14 mouse cellular contexts compared by ENCODE assay signal in genomic region chr1:133701824-133702223, GRCm38 (mm10). TPM values are rescaled to one million over a fixed set of nuclear protein-coding genes. Genes with fewer than 3 reads are reported as not detected.
DNase-seq lines count a peak whose midpoint lies in the region; ATAC-seq and TF ChIP-seq lines count a peak whose summit lies in the region.
"Not testable (repeated sequence)": the region's sequence is repeated elsewhere in the genome, so short reads cannot be mapped to it uniquely, and the experiment has no call there.
"Had no signal": no experiment of that assay in that cellular context is flagged by ENCODE, and none has a peak within 500 bp of the region (broad histone marks: within the 10 kb centered on the region; RNA-seq: fewer than 3 reads in every experiment).

No protein-coding gene starts in this region.

- ATAC-seq in forebrain, postnatal 0 days; stomach, postnatal 0 days (ENCODE audit: low FRiP score, low TSS enrichment): not testable (repeated sequence)

- peak; percentile 38 for TF ChIP-seq CTCF in ES-Bruce4 (IDR thresholded peaks at IDR 0.05; ENCODE audit: low read depth, low read length)
- 0 out of 2 replicates have a peak, but pooled peaks have one; percentile 18 for TF ChIP-seq CTCF in bone marrow, adult 2 months (IDR thresholded peaks at IDR 0.05; ENCODE audit: control insufficient read depth, insufficient read depth, low read length)
- TF ChIP-seq CTCF in forebrain, postnatal 0 days (IDR thresholded peaks at IDR 0.05; ENCODE audit: low read depth) = peak; percentile 47
- peak; percentile 39 for TF ChIP-seq CTCF in kidney, adult 2 months (conservative IDR thresholded peaks at IDR 0.05; ENCODE audit: insufficient read depth, insufficient read length, low read depth, low read length)
- TF ChIP-seq CTCF in liver, adult 2 months (IDR thresholded peaks at IDR 0.05; ENCODE audit: low read depth, low read length) = peak; percentile 56
- peak; percentile 70 for TF ChIP-seq CTCF in stomach, postnatal 0 days (IDR thresholded peaks at IDR 0.05; ENCODE audit: low read depth)

- H3K4me2 ChIP-seq in forebrain, postnatal 0 days (ENCODE audit: low read depth); stomach, postnatal 0 days (replicated peaks; ENCODE audit: low read depth): not testable (repeated sequence)

- H3K9ac ChIP-seq in ES-Bruce4 (ENCODE audit: low read depth, poor library complexity, severe bottlenecking); forebrain, postnatal 0 days; liver, adult 2 months (ENCODE audit: low read depth, low read length); stomach, postnatal 0 days (ENCODE audit: low read length): not testable (repeated sequence)

- not testable (repeated sequence) for DNase-seq in forebrain, postnatal 0 days; stomach, postnatal 0 days (ENCODE audit: low spot score)
- DNase-seq in kidney, adult 2 months = peak; percentile 47
- peak; percentile 26 for DNase-seq in liver, adult 2 months (ENCODE audit: extremely low read depth, low read depth, low spot score)
- peak; percentile 74 for DNase-seq in lung, postnatal 36 days

- not testable (repeated sequence) for H3K4me3 ChIP-seq in ES-Bruce4 (ENCODE audit: low read depth, low read length); bone marrow, adult 2 months (replicated peaks; ENCODE audit: control insufficient read depth, low read depth, low read length); forebrain, postnatal 0 days (ENCODE audit: low read depth, low read length); kidney, adult 2 months (ENCODE audit: insufficient read depth, low read depth, low read length); liver, adult 2 months (ENCODE audit: insufficient read depth, low read depth, low read length); stomach, postnatal 0 days (ENCODE audit: low read depth, low read length)

- 44% methylated on average over 1 of the region's 2 CpGs for WGBS in bone marrow, adult 2 months
- WGBS in forebrain, postnatal 0 days = 8% methylated on average over 1 of the region's 2 CpGs
- 33% methylated on average over 1 of the region's 2 CpGs for WGBS in kidney, adult 2 months
- WGBS in liver, adult 2 months = 44% methylated on average over 1 of the region's 2 CpGs
- WGBS in stomach, postnatal 0 days = 9% methylated on average over 2 of the region's 2 CpGs

- H3K27me3 ChIP-seq in ES-Bruce4 (ENCODE audit: control insufficient read depth, insufficient read depth, low read length, poor library complexity, severe bottlenecking); forebrain, postnatal 0 days (ENCODE audit: insufficient read depth, low read length); kidney, adult 2 months (replicated peaks; ENCODE audit: control insufficient read depth, insufficient read depth, low read length); liver, adult 2 months (ENCODE audit: control insufficient read depth, insufficient read depth, low read length); stomach, postnatal 0 days (ENCODE audit: control insufficient read depth, insufficient read depth, low read length): not testable (repeated sequence)

- TF ChIP-seq POLR2A in ES-Bruce4 (IDR thresholded peaks at IDR 0.05; ENCODE audit: insufficient read depth, low read length); bone marrow, adult 2 months (IDR thresholded peaks at IDR 0.05; ENCODE audit: borderline replicate concordance, control insufficient read depth, low read depth, low read length); kidney, adult 2 months (IDR thresholded peaks at IDR 0.05; ENCODE audit: low read depth, low read length); liver, adult 2 months (IDR thresholded peaks at IDR 0.05; ENCODE audit: extremely low read depth, insufficient read depth, low read length): not testable (repeated sequence)

- TF ChIP-seq EP300 in ES-Bruce4 (IDR thresholded peaks at IDR 0.05; ENCODE audit: insufficient read depth, low read depth, low read length); stomach, postnatal 0 days (optimal IDR thresholded peaks at IDR 0.05): not testable (repeated sequence)

- not testable (repeated sequence) for H3K36me3 ChIP-seq in ES-Bruce4 (ENCODE audit: control insufficient read depth, insufficient read depth, low read length, poor library complexity, severe bottlenecking); kidney, adult 2 months (ENCODE audit: control insufficient read depth, insufficient read depth, low read length); liver, adult 2 months (ENCODE audit: control insufficient read depth, insufficient read depth, low read length); stomach, postnatal 0 days (ENCODE audit: control insufficient read depth, insufficient read depth, low read length)
- peaks cover 10% of the 10 kb centered on the region for H3K36me3 ChIP-seq in forebrain, postnatal 0 days (ENCODE audit: insufficient read depth)

- not testable (repeated sequence) for H3K9me3 ChIP-seq in ES-Bruce4 (replicated peaks; ENCODE audit: control insufficient read depth, insufficient read depth, low read length, poor library complexity, severe bottlenecking); forebrain, postnatal 0 days (ENCODE audit: low read length); stomach, postnatal 0 days (ENCODE audit: control insufficient read depth, low read length)

- H3K27ac ChIP-seq in ES-Bruce4 (ENCODE audit: insufficient read depth, low read length); bone marrow, adult 2 months (ENCODE audit: control insufficient read depth, insufficient read depth, low read depth, low read length, poor library complexity); forebrain, postnatal 0 days (ENCODE audit: low read depth, low read length); kidney, adult 2 months (ENCODE audit: insufficient read depth, low read depth, low read length); liver, adult 2 months (replicated peaks; ENCODE audit: insufficient read depth, low read depth, low read length); stomach, postnatal 0 days (replicated peaks): not testable (repeated sequence)

- not testable (repeated sequence) for H3K79me2 ChIP-seq in liver, adult 2 months (ENCODE audit: control insufficient read depth, insufficient read depth, low read length)

- H3K4me1 ChIP-seq in ES-Bruce4 (ENCODE audit: control insufficient read depth, insufficient read depth, low read length); bone marrow, adult 2 months (ENCODE audit: control insufficient read depth, insufficient read depth, low read length); forebrain, postnatal 0 days (ENCODE audit: insufficient read depth); kidney, adult 2 months (ENCODE audit: control insufficient read depth, insufficient read depth, low read length); liver, adult 2 months (ENCODE audit: control insufficient read depth, insufficient read depth, low read length); stomach, postnatal 0 days (replicated peaks; ENCODE audit: control insufficient read depth, insufficient read depth): not testable (repeated sequence)

RNA-seq across cellular contexts. Expression of gene Lax1, which starts 11.9 kb away (rescaled TPM):
- polyA plus RNA-seq in ES-Bruce4 (2011; ENCODE audit: insufficient read depth, insufficient read length, low read depth, missing spikeins) = 1.4 and 1.5 TPM in 2 replicates
- 9.5 and 16.1 TPM in 2 replicates for polyA plus RNA-seq in bone marrow, adult 2 months (2011; ENCODE audit: insufficient read depth, insufficient read length, low replicate concordance, missing spikeins)
- total RNA-seq in forebrain, postnatal 0 days (2014; rRNA removed) = 0.14 TPM in 1 of 2 replicates, not detected in the other
- polyA plus RNA-seq in forebrain, postnatal 0 days (2015; fragmentation: Nextera tagmentation; extraction: Ambion mirVana) = 0.10 TPM in 1 of 2 replicates, not detected in the other
- 0.34 and 1.8 TPM in 2 replicates for polyA plus RNA-seq in kidney, adult 2 months (2012; rRNA removed)
- total RNA-seq in liver, adult 2 months (2014; rRNA removed) = 0.28 and 0.34 TPM in 2 replicates
- polyA plus RNA-seq in liver, adult 2 months (2012; rRNA removed) = 0.19 and 0.27 TPM in 2 replicates
- polyA plus RNA-seq in stomach, postnatal 0 days (2015; fragmentation: Nextera tagmentation; extraction: Ambion mirVana) = 0.16 and 0.38 TPM in 2 replicates
- total RNA-seq: layer of hippocampus, postnatal 36 days had no signal

RNA-seq across cellular contexts. Expression of gene Gm38394, which starts 40.7 kb away (rescaled TPM):
- polyA plus RNA-seq in ES-Bruce4 (2011; ENCODE audit: insufficient read depth, insufficient read length, low read depth, missing spikeins) = 79.1 and 81.1 TPM in 2 replicates
- 9.1 and 13.1 TPM in 2 replicates for polyA plus RNA-seq in bone marrow, adult 2 months (2011; ENCODE audit: insufficient read depth, insufficient read length, low replicate concordance, missing spikeins)
- total RNA-seq in forebrain, postnatal 0 days (2014; rRNA removed) = 7.0 and 10.0 TPM in 2 replicates
- 0.78 and 1.4 TPM in 2 replicates for polyA plus RNA-seq in forebrain, postnatal 0 days (2015; fragmentation: Nextera tagmentation; extraction: Ambion mirVana)
- polyA plus RNA-seq in kidney, adult 2 months (2012; rRNA removed) = 2.1 and 2.2 TPM in 2 replicates
- total RNA-seq in liver, adult 2 months (2014; rRNA removed) = 9.5 and 9.6 TPM in 2 replicates
- polyA plus RNA-seq in liver, adult 2 months (2012; rRNA removed) = 1.2 and 1.8 TPM in 2 replicates
- 2.4 and 2.7 TPM in 2 replicates for polyA plus RNA-seq in stomach, postnatal 0 days (2015; fragmentation: Nextera tagmentation; extraction: Ambion mirVana)

RNA-seq across cellular contexts. Expression of gene Zbed6, which starts 41.1 kb away (rescaled TPM):
- 36.9 and 38.4 TPM in 2 replicates for polyA plus RNA-seq in ES-Bruce4 (2011; ENCODE audit: insufficient read depth, insufficient read length, low read depth, missing spikeins)
- not detected in 2 replicates for polyA plus RNA-seq in bone marrow, adult 2 months (2011; ENCODE audit: insufficient read depth, insufficient read length, low replicate concordance, missing spikeins)
- 5.7 and 6.4 TPM in 2 replicates for total RNA-seq in forebrain, postnatal 0 days (2014; rRNA removed)
- not detected in 2 replicates for polyA plus RNA-seq in forebrain, postnatal 0 days (2015; fragmentation: Nextera tagmentation; extraction: Ambion mirVana)
- polyA plus RNA-seq in kidney, adult 2 months (2012; rRNA removed) = 2.2 and 2.5 TPM in 2 replicates
- 9.4 and 17.0 TPM in 2 replicates for total RNA-seq in liver, adult 2 months (2014; rRNA removed)
- 1.5 and 2.0 TPM in 2 replicates for polyA plus RNA-seq in liver, adult 2 months (2012; rRNA removed)
- not detected in 2 replicates for polyA plus RNA-seq in stomach, postnatal 0 days (2015; fragmentation: Nextera tagmentation; extraction: Ambion mirVana)
- polyA plus RNA-seq: forebrain, embryonic 12.5 days; heart, embryonic 14.5 days; hindbrain, embryonic 11.5 days; intestine, embryonic 15.5 days; liver, embryonic 12.5 days; midbrain, embryonic 13.5 days had no signal

Comparison
In these comparisons a context has a peak if more than half of its experiments do, and no peak if none do; other contexts are left out.
1. CTCF ChIP-seq: peak in every context shown above with its lines; median percentile 70 in stomach, postnatal 0 days; 56 in liver, adult 2 months; 47 in forebrain, postnatal 0 days; 39 in kidney, adult 2 months; 38 in ES-Bruce4; 18 in bone marrow, adult 2 months.
2. RNA of gene Zbed6, which starts 41.1 kb away (polyA plus RNA-seq): 36.9 to 38.4 TPM in ES-Bruce4; 2.2 to 2.5 TPM in kidney, adult 2 months, 1.5 to 2.0 TPM in liver, adult 2 months, not detected in bone marrow, adult 2 months, not detected in forebrain, postnatal 0 days and not detected in stomach, postnatal 0 days; every median in the first group is over 10 times any median in the second.